Mouse (Mus musculus): Measurements from ENCODE around the gene Camsap3.

DNA sequence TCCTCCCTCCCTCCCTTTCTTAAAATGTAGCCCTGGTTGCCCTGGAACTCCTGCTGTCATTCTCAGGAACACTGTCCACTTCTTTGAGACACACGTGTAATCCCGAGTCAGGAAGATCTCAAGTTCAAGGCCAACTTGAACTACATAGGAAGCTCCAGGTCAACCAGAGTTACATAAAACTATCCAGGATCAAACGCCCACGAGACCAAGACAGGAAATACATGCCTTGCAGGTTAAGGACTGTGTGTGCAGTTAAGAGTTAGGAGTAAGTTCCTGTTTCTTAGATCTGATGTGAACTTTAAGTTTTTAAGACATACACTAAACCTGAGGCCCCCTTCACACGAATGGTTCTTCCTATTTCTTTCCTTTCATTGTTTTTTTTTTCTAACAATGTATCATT, 39.9 kb downstream of the Camsap3 start:
- TF ChIP-seq CTCF (IDR thresholded peaks at IDR 0.05; ENCODE audit: low read depth) (no peak), EP300 (IDR thresholded peaks at IDR 0.05; ENCODE audit: low read depth) (no peak)

Measured in liver, postnatal 0 days (tissue).